Mouse (Mus musculus): ENCODE results near the gene Mphosph9. TPM values are rescaled to one million over a fixed set of nuclear protein-coding genes. Genes with fewer than 3 reads are reported as not detected.
A peak's percentile ranks its signal among the peaks of the same experiment; 100 is the strongest.
"Not testable (repeated sequence)": the region's sequence is repeated elsewhere in the genome, so short reads cannot be mapped to it uniquely, and the experiment has no call there.

Gene Mphosph9
- polyA plus RNA-seq, 1 experiment from 2014 or later = 16.6 TPM

GRCm38 (mm10) chr5:124338791-124339190 is 11.0 kb upstream of the Mphosph9 start:
- 91% methylated on average over 8 of the region's 8 CpGs for WGBS
- Histone ChIP-seq H3K27ac (no peak overlapping the region), H3K36me3 (peaks cover 5% of the 10 kb centered on the region; the same call in 1 of the 2 replicates), H3K4me2 (no peak overlapping the region), H3K27me3 (no peaks in the 10 kb centered on the region), H3K4me1 (peaks cover 45% of the 10 kb centered on the region), H3K9ac (no peak overlapping the region), H3K9me3 (no peaks in the 10 kb centered on the region), H3K4me3 (no peak overlapping the region)
- no peak for ATAC-seq (ENCODE audit: borderline replicate concordance, extremely low read depth, low FRiP score, low TSS enrichment)

GRCm38 (mm10) chr5:124337909-124338308 is 10.1 kb upstream of the Mphosph9 start:
- H3K9ac ChIP-seq = no peak overlapping the region
- no peaks in the 10 kb centered on the region for H3K27me3 ChIP-seq
- peak; percentile 66; the same call in 1 of the 2 replicates for ATAC-seq (ENCODE audit: borderline replicate concordance, extremely low read depth, low FRiP score, low TSS enrichment)
- H3K27ac ChIP-seq = peak overlapping the region; percentile 49; the same call in 1 of the 2 replicates
- H3K4me3 ChIP-seq = no peak overlapping the region
- WGBS = 38% methylated on average over 9 of the region's 9 CpGs
- H3K4me2 ChIP-seq = 0 out of 2 replicates have a peak overlapping the region, but pooled peaks have one; percentile 6
- H3K4me1 ChIP-seq = peaks cover 53% of the 10 kb centered on the region
- 0 out of 2 replicates have a peak, but pooled peaks cover 5% of the 10 kb centered on the region for H3K36me3 ChIP-seq
- H3K9me3 ChIP-seq = no peaks in the 10 kb centered on the region

GRCm38 (mm10) chr5:124337103-124337502 is 9.3 kb upstream of the Mphosph9 start:
- WGBS = 69% methylated on average over 9 of the region's 9 CpGs
- Histone ChIP-seq H3K27me3 (no peaks in the 10 kb centered on the region), H3K4me2 (no peak overlapping the region), H3K27ac (peak overlapping the region; percentile 45; the same call in 1 of the 2 replicates), H3K9me3 (no peaks in the 10 kb centered on the region), H3K9ac (no peak overlapping the region), H3K4me3 (no peak overlapping the region), H3K4me1 (peaks cover 53% of the 10 kb centered on the region), H3K36me3 (0 out of 2 replicates have a peak, but pooled peaks cover 5% of the 10 kb centered on the region)
- ATAC-seq (ENCODE audit: borderline replicate concordance, extremely low read depth, low FRiP score, low TSS enrichment) = no peak

- peaks cover 54% of the 10 kb centered on the region for H3K4me1 ChIP-seq
- peak overlapping the region; percentile 69 for H3K27ac ChIP-seq
- H3K36me3 ChIP-seq = no peaks in the 10 kb centered on the region
- no peak overlapping the region for H3K4me2 ChIP-seq
- no peak overlapping the region for H3K4me3 ChIP-seq
- no peaks in the 10 kb centered on the region for H3K27me3 ChIP-seq
- WGBS = 25% methylated on average over 6 of the region's 6 CpGs
- H3K9ac ChIP-seq = no peak overlapping the region
- H3K9me3 ChIP-seq = no peaks in the 10 kb centered on the region
- peak; percentile 88 for ATAC-seq (ENCODE audit: borderline replicate concordance, extremely low read depth, low FRiP score, low TSS enrichment)
Observed at GRCm38 (mm10) chr5:124334392-124334791, 6.6 kb upstream of the Mphosph9 start.

- WGBS = 89% methylated on average over 6 of the region's 6 CpGs
- Histone ChIP-seq H3K27me3 (no peaks in the 10 kb centered on the region), H3K36me3 (no peaks in the 10 kb centered on the region), H3K27ac (no peak overlapping the region), H3K9me3 (no peaks in the 10 kb centered on the region), H3K9ac (no peak overlapping the region), H3K4me1 (peaks cover 43% of the 10 kb centered on the region), H3K4me3 (no peak overlapping the region), H3K4me2 (no peak overlapping the region)
- ATAC-seq (ENCODE audit: borderline replicate concordance, extremely low read depth, low FRiP score, low TSS enrichment) = no peak
Observed at GRCm38 (mm10) chr5:124330086-124330485, 2.3 kb upstream of the Mphosph9 start.

- peak overlapping the region; percentile 68 for H3K4me3 ChIP-seq
- 1% methylated on average over 8 of the region's 8 CpGs for WGBS
- no peaks in the 10 kb centered on the region for H3K27me3 ChIP-seq
- ATAC-seq (ENCODE audit: borderline replicate concordance, extremely low read depth, low FRiP score, low TSS enrichment) = no peak
- H3K4me2 ChIP-seq = peak overlapping the region; percentile 68
- peak overlapping the region; percentile 66 for H3K9ac ChIP-seq
- peaks cover 14% of the 10 kb centered on the region for H3K36me3 ChIP-seq
- peak overlapping the region; percentile 93 for H3K27ac ChIP-seq
- peaks cover 23% of the 10 kb centered on the region for H3K4me1 ChIP-seq
- no peaks in the 10 kb centered on the region for H3K9me3 ChIP-seq
Observed at GRCm38 (mm10) chr5:124326829-124327228, 943 bp downstream of the Mphosph9 start.

GRCm38 (mm10) chr5:124317648-124318047 is 10.1 kb downstream of the Mphosph9 start:
- H3K4me3 ChIP-seq = no peak overlapping the region
- 82% methylated on average over 7 of the region's 7 CpGs for WGBS
- no peaks in the 10 kb centered on the region for H3K9me3 ChIP-seq
- no peaks in the 10 kb centered on the region for H3K27me3 ChIP-seq
- H3K9ac ChIP-seq = no peak overlapping the region
- H3K36me3 ChIP-seq = peaks cover 58% of the 10 kb centered on the region
- no peak overlapping the region for H3K4me2 ChIP-seq
- H3K4me1 ChIP-seq = no peaks in the 10 kb centered on the region
- H3K27ac ChIP-seq = no peak overlapping the region
- ATAC-seq (ENCODE audit: borderline replicate concordance, extremely low read depth, low FRiP score, low TSS enrichment) = no peak

GRCm38 (mm10) chr5:124315941-124316340 is 11.8 kb downstream of the Mphosph9 start:
- WGBS = 92% methylated on average over 11 of the region's 11 CpGs
- Histone ChIP-seq H3K4me1 (no peaks in the 10 kb centered on the region), H3K27me3 (no peaks in the 10 kb centered on the region)

GRCm38 (mm10) chr5:124315498-124315897 is 12.3 kb downstream of the Mphosph9 start:
- H3K4me2 ChIP-seq = no peak overlapping the region
- H3K27me3 ChIP-seq = no peaks in the 10 kb centered on the region
- no peak overlapping the region for H3K27ac ChIP-seq
- 92% methylated on average over 9 of the region's 9 CpGs for WGBS
- ATAC-seq (ENCODE audit: borderline replicate concordance, extremely low read depth, low FRiP score, low TSS enrichment) = no peak
- no peaks in the 10 kb centered on the region for H3K4me1 ChIP-seq
- H3K9ac ChIP-seq = no peak overlapping the region
- no peak overlapping the region for H3K4me3 ChIP-seq
- H3K9me3 ChIP-seq = no peaks in the 10 kb centered on the region
- peaks cover 60% of the 10 kb centered on the region for H3K36me3 ChIP-seq

More at GRCm38 (mm10) chr5:124315941-124316340, 11.8 kb downstream of the Mphosph9 start:
- no peak for ATAC-seq (ENCODE audit: borderline replicate concordance, extremely low read depth, low FRiP score, low TSS enrichment)
- no peak overlapping the region for H3K9ac ChIP-seq
- no peak overlapping the region for H3K27ac ChIP-seq
- no peaks in the 10 kb centered on the region for H3K9me3 ChIP-seq
- H3K36me3 ChIP-seq = peaks cover 65% of the 10 kb centered on the region
- no peak overlapping the region for H3K4me2 ChIP-seq
- no peak overlapping the region for H3K4me3 ChIP-seq

GRCm38 (mm10) chr5:124310091-124310490 is 17.7 kb downstream of the Mphosph9 start:
- Histone ChIP-seq H3K4me2 (no peak overlapping the region), H3K4me3 (no peak overlapping the region), H3K27ac (no peak overlapping the region), H3K36me3 (peaks cover 60% of the 10 kb centered on the region), H3K27me3 (no peaks in the 10 kb centered on the region), H3K4me1 (no peaks in the 10 kb centered on the region), H3K9me3 (no peaks in the 10 kb centered on the region), H3K9ac (no peak overlapping the region)
- WGBS = 94% methylated on average over 11 of the region's 11 CpGs
- no peak for ATAC-seq (ENCODE audit: borderline replicate concordance, extremely low read depth, low FRiP score, low TSS enrichment)

- H3K27ac ChIP-seq = no peak overlapping the region
- no peaks in the 10 kb centered on the region for H3K4me1 ChIP-seq
- H3K9ac ChIP-seq = no peak overlapping the region
- ATAC-seq (ENCODE audit: borderline replicate concordance, extremely low read depth, low FRiP score, low TSS enrichment) = no peak
- H3K9me3 ChIP-seq = no peaks in the 10 kb centered on the region
- H3K27me3 ChIP-seq = no peaks in the 10 kb centered on the region
- no peak overlapping the region for H3K4me3 ChIP-seq
- H3K36me3 ChIP-seq = peaks cover 50% of the 10 kb centered on the region
- 88% methylated on average over 10 of the region's 10 CpGs for WGBS
- H3K4me2 ChIP-seq = no peak overlapping the region
Observed at GRCm38 (mm10) chr5:124309155-124309554, 18.6 kb downstream of the Mphosph9 start.

GRCm38 (mm10) chr5:124302853-124303252 is 24.9 kb downstream of the Mphosph9 start:
- H3K27me3 ChIP-seq; ATAC-seq (ENCODE audit: borderline replicate concordance, extremely low read depth, low FRiP score, low TSS enrichment); H3K4me2 ChIP-seq; H3K27ac ChIP-seq; H3K4me1 ChIP-seq; H3K4me3 ChIP-seq; H3K9ac ChIP-seq; H3K9me3 ChIP-seq: not testable (repeated sequence)
- H3K36me3 ChIP-seq = peaks cover 49% of the 10 kb centered on the region
- 86% methylated on average over 6 of the region's 6 CpGs for WGBS

GRCm38 (mm10) chr5:124300132-124300531 is 27.6 kb downstream of the Mphosph9 start:
- H3K27ac ChIP-seq = no peak overlapping the region
- ATAC-seq (ENCODE audit: borderline replicate concordance, extremely low read depth, low FRiP score, low TSS enrichment) = no peak
- no peak overlapping the region for H3K9ac ChIP-seq
- H3K4me1 ChIP-seq = no peaks in the 10 kb centered on the region
- H3K4me2 ChIP-seq = no peak overlapping the region
- WGBS = 64% methylated on average over 4 of the region's 4 CpGs
- no peak overlapping the region for H3K4me3 ChIP-seq
- no peaks in the 10 kb centered on the region for H3K9me3 ChIP-seq
- H3K36me3 ChIP-seq = peaks cover 42% of the 10 kb centered on the region
- H3K27me3 ChIP-seq = no peaks in the 10 kb centered on the region
